Mouse (Mus musculus) kidney, adult 11 months (tissue): Measurements from ENCODE around the gene Ttc28.
A peak's percentile ranks its signal among the peaks of the same experiment; 100 is the strongest.

Experiments
- DNase-seq: peaks from one replicate; pipeline ENCODE4 v3.0.0; 2022

Gene Ttc28

DNA sequence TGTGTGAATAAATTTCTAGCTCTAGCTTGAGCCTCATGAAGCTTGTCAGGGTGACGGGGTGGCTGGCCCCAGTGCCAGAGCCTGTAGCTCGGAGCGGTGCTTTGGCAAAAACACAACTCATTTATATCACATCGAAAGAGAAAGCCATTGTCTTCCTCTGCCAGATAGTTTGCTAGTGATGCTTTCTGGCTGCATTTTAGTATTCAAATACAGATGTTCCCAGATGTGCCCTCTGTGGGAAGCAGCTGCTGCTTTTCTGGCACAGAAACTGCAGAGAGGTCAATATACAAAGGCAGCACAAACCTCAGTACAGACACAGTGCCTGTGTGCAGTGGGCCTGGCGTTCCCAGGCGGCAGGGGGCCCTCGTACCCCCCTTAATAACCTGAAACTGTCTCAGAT lies 300.0 kb downstream of the Ttc28 start:
- no peak for DNase-seq

- DNase-seq: no peak
Observed at GRCm38 (mm10) chr5:111180091-111181053, 300.8 kb downstream of the Ttc28 start.

GRCm38 (mm10) chr5:111181204-111181912 lies 301.8 kb downstream of the Ttc28 start:
- no peak for DNase-seq

- no peak for DNase-seq
Observed at GRCm38 (mm10) chr5:111186600-111186999, 307.0 kb downstream of the Ttc28 start.

DNA sequence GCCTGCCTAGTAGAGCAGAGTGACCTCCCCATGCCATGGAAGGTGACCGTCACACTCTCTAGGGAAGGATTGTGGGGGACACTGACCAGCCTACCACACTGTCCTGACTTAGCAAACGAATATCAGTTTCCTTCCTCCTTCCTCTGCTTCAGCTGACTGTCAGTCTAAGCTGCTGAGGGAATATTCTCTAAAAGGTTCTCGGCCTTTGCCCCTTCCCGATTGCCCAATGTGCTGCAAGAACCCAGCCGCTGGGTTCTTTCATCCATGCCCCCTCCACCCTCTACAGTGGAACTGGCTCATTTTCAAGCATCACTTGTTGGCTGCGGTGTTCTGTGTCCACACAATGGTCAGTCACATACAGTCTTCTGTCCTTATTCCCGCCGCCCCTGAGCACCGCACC lies 312.4 kb downstream of the Ttc28 start:
- DNase-seq: no peak

- no peak for DNase-seq
Observed at GRCm38 (mm10) chr5:111194829-111195228, 315.2 kb downstream of the Ttc28 start.

DNA sequence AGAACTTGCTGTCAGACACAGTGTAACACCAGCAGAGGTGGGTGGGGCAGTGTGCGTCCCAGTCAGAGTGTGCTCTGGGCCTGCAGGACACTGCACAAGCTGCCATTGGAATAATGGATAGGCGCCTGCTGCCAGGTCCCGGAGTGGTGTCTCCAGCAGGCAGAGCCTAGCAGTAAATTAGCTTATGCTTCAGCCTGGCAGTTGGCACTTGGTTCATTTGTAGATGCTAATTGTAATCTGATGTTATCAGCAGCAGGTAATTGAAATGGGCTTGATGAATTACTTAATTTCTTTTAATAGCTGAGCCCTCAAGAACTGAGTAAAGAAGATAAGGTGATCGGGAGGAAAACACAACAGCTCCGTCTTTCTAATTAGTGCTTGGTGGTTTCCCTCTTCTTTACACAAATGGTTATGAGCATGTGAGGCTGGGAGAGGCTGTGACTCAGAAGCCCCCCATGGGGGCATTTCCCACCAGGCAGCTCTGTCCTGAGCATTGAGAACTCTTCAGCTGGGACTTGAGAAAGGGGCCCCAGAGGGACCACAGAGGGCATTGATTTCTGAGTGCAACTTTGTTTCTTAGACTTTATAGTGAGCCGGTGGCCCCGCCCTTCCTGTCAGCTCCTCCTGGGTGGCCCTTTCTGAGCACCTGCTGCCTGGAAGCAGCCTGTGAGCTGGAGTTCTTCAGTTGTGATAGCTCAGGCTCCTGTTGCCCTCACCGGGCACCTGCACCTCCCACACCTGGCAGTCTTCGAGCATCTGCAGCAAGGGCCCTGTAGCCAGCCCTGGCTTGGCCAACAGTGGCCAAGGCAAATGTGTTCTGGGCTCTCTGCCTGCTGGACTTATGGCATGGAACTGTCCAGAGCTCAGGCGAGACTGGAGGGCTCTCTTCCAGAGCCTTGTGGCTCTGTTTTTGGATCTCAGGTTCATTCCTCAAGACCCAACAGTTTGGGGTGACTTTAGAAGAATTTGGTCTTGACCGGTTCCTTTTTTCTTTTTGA lies 316.2 kb downstream of the Ttc28 start:
- DNase-seq: no peak

- no peak for DNase-seq
Observed at GRCm38 (mm10) chr5:111197727-111198126, 318.1 kb downstream of the Ttc28 start.

DNA sequence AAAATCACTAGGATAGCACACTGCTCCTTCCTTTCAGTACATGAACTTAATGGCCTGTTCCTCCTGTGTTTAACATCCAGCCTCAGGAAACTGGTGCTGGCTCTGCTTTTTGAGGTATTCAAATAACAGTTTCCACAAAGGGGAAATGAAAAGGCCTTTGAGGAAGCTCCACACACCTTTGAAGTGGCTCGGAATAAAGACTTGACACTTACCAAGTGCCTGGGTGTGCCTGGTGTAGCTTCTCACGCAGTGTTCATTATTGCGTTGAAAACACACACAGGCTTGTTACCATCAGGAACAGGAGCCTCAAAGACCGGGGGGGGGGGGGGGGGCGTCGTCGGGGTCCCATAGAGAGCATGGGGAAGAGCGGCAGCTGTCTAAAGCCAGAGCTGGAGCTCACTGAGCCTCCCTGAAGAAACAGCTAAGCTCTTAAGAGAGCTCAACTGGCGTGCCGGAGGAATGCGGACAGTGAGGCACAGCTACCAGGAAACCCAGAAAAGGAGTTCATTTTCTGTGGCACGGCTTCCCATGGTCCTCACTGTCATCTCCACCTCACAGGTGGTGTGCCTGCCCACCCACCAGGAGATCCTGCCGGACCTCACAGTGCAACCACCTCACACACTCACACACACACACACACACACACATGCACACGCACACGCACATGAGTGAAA lies 320.7 kb downstream of the Ttc28 start:
- DNase-seq: no peak

- peak; percentile 38 for DNase-seq
Observed at GRCm38 (mm10) chr5:111200915-111201610, 321.5 kb downstream of the Ttc28 start.

GRCm38 (mm10) chr5:111204221-111204620 lies 324.6 kb downstream of the Ttc28 start:
- no peak for DNase-seq

- no peak for DNase-seq
Observed at GRCm38 (mm10) chr5:111204976-111205586, 325.5 kb downstream of the Ttc28 start.

GRCm38 (mm10) chr5:111205817-111206216 lies 326.2 kb downstream of the Ttc28 start:
- no peak for DNase-seq

DNA sequence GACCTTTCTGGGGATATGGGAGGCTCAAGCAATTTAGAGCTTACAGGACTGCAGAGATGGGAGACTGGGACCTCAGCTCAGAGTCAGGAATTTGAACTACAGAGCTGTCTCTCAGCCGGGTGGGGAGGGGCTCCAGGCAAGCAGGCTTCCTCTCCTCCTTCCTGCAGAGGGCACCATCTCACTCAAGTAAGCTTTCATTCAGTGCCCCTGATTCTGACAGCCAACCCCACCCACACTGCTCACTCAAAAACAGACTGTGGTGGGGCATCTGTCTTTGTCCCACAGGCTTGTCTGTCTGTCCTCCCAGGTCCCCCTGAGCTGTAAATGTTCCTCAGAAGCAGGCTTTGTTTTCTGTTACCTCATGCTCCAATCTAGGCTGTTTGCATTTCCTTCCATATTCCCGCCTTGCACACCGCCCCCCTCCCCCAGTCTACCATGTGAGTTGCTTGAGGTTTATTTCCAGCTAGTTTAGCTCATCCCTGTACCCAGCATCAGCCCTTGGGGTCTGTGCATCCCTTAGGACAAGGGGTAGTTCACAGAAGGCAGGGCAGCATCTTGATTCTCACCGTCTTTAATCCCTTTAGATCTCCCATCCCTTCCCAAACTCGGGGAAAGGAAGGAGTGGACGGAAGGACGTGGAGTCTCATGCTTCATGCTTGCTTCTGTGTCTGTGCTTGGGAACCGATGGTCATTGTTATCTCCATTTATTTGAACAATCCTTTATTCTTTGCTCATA lies 328.5 kb downstream of the Ttc28 start:
- no peak for DNase-seq

- peak; percentile 43 for DNase-seq
Observed at GRCm38 (mm10) chr5:111208660-111208969, 329.0 kb downstream of the Ttc28 start.

- no peak for DNase-seq
Observed at GRCm38 (mm10) chr5:111213935-111214450, 334.4 kb downstream of the Ttc28 start.

- no peak for DNase-seq
Observed at GRCm38 (mm10) chr5:111214890-111215289, 335.3 kb downstream of the Ttc28 start.

DNA sequence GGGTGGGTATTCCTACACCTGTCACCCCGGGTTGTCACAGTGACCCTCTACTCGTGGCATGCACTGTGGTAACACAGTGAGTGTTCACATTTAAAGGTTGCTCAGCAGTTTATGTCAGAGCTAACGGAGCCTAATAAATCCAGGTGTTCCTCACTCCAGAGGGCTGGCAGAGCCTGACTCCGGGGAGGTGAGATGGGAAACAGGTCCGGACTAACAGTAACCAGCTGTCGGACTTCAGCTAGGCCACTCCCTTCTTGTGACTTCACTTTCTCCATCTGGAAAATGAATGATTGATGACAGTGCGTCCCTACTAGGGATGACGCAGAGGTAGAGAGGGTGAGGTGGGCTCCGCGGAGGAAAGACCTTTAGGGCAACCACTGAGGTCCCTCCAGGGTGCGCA lies 336.1 kb downstream of the Ttc28 start:
- no peak for DNase-seq

DNA sequence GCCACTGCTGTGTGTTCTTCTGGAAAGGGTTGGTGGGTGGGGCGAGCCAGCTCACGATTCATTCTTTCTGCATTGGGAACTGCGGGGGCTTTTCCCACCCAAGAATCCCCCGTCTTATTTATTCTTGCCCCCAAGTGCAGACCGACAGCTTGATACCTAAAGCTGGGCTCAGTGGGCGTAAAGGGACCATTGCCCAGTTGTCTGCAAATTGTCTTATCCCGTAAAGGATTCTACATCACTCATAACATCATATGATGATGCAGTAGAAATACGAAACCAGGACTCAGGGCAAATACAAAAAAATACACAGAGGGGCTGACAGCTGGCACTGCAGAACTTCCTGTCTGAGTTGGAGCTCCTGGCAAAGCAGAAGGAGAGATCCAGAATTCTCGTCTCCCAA lies 336.6 kb downstream of the Ttc28 start:
- DNase-seq: no peak

GRCm38 (mm10) chr5:111217447-111218110 lies 338.0 kb downstream of the Ttc28 start:
- DNase-seq: no peak
